Mouse (Mus musculus) heart, embryonic 16.5 days (tissue): ENCODE results near the gene S100z. TPM values are rescaled to one million over a fixed set of nuclear protein-coding genes. Genes with fewer than 3 reads are reported as not detected.

Experiments used
- ATAC-seq: fragments of 200-750 bp; cut with Nextera tagmentation; replicated peaks from 2 replicates; pipeline ENCODE4 v1.8.0; 2017; ENCODE audit warnings: moderate number of reproducible peaks; ENCODE audit not compliant: insufficient read depth, low FRiP score; ENCODE audit errors: extremely low read depth
- H3K27ac ChIP-seq: fragments of 300-500 bp; sonication (generic); 2 replicates; pipeline ENCODE4 v1.5.1; 2014; ENCODE audit warnings: mild to moderate bottlenecking, low read length, control low read depth, moderate library complexity
- H3K27me3 ChIP-seq: fragments of 300-500 bp; sonication (generic); 2 replicates; pipeline ENCODE4 v1.6.1; 2014; ENCODE audit warnings: low read length, mixed read lengths; ENCODE audit not compliant: control insufficient read depth, insufficient read depth
- H3K36me3 ChIP-seq: fragments of 300-500 bp; sonication (generic); 2 replicates; pipeline ENCODE4 v1.6.1; 2014; ENCODE audit not compliant: control insufficient read depth, insufficient read depth
- H3K4me1 ChIP-seq: fragments of 300-500 bp; sonication (generic); 2 replicates; pipeline ENCODE4 v1.6.1; 2014; ENCODE audit warnings: low read length, mixed read lengths; ENCODE audit not compliant: control insufficient read depth, insufficient read depth
- H3K4me2 ChIP-seq: fragments of 300-500 bp; sonication (generic); 2 replicates; pipeline ENCODE4 v1.6.1; 2014; ENCODE audit warnings: low read depth, mild to moderate bottlenecking, control low read depth, low read length
- H3K4me3 ChIP-seq: fragments of 300-500 bp; sonication (generic); 2 replicates; pipeline ENCODE4 v1.5.1; 2014; ENCODE audit warnings: mild to moderate bottlenecking, control low read depth, low read length
- H3K9ac ChIP-seq: fragments of 300-500 bp; sonication (generic); 2 replicates; pipeline ENCODE4 v1.6.1; 2014; ENCODE audit warnings: low read length, control low read depth
- H3K9me3 ChIP-seq: fragments of 300-500 bp; sonication (generic); replicated peaks from 2 replicates; pipeline ENCODE4 v1.6.1; 2016; ENCODE audit warnings: low read length; ENCODE audit not compliant: control insufficient read depth
- WGBS: fragments of 180-500 bp; shearing (Covaris S2); extraction: QIAGEN DNeasy Blood & Tissue Kit; methylation state at CpG from one replicate; pipeline ENCODE4 v1.1.7; 2014; 5-methylcytosine and 5-hydroxymethylcytosine counted together
- polyA plus RNA-seq: library from polyadenylated mRNA; unstranded; fragments of >200 nt; fragmentation: Nextera tagmentation; extraction: Ambion mirVana; gene quantifications from 2 replicates; pipeline ENCODE4 v1.2.1, GENCODE M21; 2015

The S100z gene
- polyA plus RNA-seq, 1 experiment from 2014 or later: not detected

DNA sequence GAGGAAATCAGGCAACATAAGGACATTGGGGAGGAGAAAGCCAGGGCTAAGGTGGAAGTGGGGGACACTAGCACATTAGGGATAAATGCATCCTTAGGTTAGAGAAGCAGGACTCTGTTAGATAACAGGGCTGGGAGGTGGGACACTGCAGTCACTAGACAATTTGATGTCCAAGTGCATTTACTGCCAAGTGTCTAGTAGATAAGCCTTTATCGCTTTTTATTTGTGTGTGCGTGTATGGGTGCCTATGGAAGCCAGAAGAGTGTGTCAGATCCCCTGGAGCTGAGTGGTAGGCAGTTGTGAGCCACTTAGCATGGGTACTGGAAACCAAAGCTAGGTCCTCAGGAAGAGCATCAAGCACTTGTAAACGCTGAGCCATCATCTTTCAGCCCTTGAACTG, 4.2 kb downstream of the S100z start:
- no peak for ATAC-seq
- 68% methylated on average over 3 of the region's 3 CpGs for WGBS
- no peak overlapping the region for H3K4me2 ChIP-seq
- peaks cover 4% of the 10 kb centered on the region; the same call in 1 of the 2 replicates for H3K4me1 ChIP-seq
- 0 out of 2 replicates have a peak, but pooled peaks cover 2% of the 10 kb centered on the region for H3K9me3 ChIP-seq
- H3K36me3 ChIP-seq: no peaks in the 10 kb centered on the region
- H3K27me3 ChIP-seq: no peaks in the 10 kb centered on the region
- H3K4me3 ChIP-seq: no peak overlapping the region
- no peak overlapping the region for H3K9ac ChIP-seq
- no peak overlapping the region for H3K27ac ChIP-seq

GRCm38 (mm10) chr13:95470970-95471369, 7.6 kb downstream of the S100z start:
- Histone ChIP-seq H3K4me2 (no peak overlapping the region), H3K9me3 (0 out of 2 replicates have a peak, but pooled peaks cover 2% of the 10 kb centered on the region), H3K9ac (no peak overlapping the region), H3K4me3 (no peak overlapping the region), H3K27ac (no peak overlapping the region), H3K27me3 (no peaks in the 10 kb centered on the region), H3K4me1 (peaks cover 4% of the 10 kb centered on the region; the same call in 1 of the 2 replicates), H3K36me3 (no peaks in the 10 kb centered on the region)
- WGBS: 71% methylated on average over 2 of the region's 2 CpGs
- ATAC-seq: no peak

DNA sequence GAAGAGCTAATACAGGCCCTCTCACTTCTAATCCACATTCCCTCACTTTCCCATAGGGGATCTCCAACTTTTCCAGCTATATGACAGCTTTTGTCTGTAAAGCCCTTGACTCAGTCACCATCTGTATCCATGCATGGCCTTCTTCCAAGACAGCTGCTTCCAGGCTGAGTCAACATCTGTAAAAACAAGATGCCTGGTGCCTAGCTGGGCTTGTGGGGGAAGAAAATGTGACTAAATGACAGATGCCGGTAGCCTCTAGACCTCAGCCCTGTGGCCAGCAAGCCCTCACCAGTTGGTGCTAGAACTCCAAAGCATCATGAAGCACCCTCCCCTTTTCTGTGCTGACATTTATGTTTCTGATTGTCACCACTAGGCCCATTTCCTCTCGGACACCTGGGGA, 27.0 kb downstream of the S100z start:
- no peak overlapping the region for H3K4me2 ChIP-seq
- WGBS: 51% methylated on average over 2 of the region's 2 CpGs
- no peak overlapping the region for H3K27ac ChIP-seq
- no peak overlapping the region for H3K4me3 ChIP-seq
- no peak overlapping the region for H3K9ac ChIP-seq
- H3K9me3 ChIP-seq: no peaks in the 10 kb centered on the region
- H3K27me3 ChIP-seq: no peaks in the 10 kb centered on the region
- H3K4me1 ChIP-seq: no peaks in the 10 kb centered on the region
- ATAC-seq: no peak
- H3K36me3 ChIP-seq: no peaks in the 10 kb centered on the region

DNA sequence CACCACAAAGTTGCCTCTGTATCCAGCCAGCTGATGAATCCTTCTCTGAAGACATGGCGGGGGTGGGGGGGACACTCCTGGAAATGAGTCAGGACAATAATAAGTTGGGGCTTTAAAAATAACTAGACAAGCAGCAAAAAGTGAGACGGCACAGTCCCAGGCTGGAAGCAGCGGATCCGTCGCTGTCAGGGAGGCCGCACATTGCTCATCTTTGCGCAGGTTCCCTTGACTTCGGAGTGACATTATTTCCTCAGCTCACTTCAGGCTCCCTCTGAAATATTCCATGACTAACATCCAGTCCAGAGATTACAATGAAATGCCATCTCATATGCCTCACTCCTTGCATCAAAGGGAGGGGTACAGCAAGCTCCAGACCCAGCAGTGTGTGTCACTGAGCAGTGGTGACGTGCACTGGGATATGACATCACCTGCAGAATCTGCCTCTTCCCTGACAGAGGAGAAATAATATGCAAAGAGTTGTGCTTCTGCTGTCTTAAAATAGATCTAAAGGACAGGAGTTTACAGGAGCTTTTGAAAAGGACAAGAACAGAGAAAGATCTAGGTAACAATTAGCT, 27.8 kb downstream of the S100z start:
- Histone ChIP-seq H3K4me3 (no peak overlapping the region), H3K9ac (no peak overlapping the region), H3K36me3 (no peaks in the 10 kb centered on the region), H3K4me2 (no peak overlapping the region), H3K4me1 (no peaks in the 10 kb centered on the region), H3K27me3 (peaks cover 2% of the 10 kb centered on the region; the same call in 1 of the 2 replicates), H3K9me3 (no peaks in the 10 kb centered on the region), H3K27ac (no peak overlapping the region)
- ATAC-seq: no peak
- 68% methylated on average over 9 of the region's 9 CpGs for WGBS

GRCm38 (mm10) chr13:95449730-95450129, 28.8 kb downstream of the S100z start:
- H3K9ac ChIP-seq: no peak overlapping the region
- no peak for ATAC-seq
- no peak overlapping the region for H3K4me3 ChIP-seq
- H3K9me3 ChIP-seq: no peaks in the 10 kb centered on the region
- H3K4me2 ChIP-seq: no peak overlapping the region
- WGBS: 50% methylated on average over 3 of the region's 3 CpGs
- no peaks in the 10 kb centered on the region for H3K4me1 ChIP-seq
- H3K27ac ChIP-seq: no peak overlapping the region
- H3K27me3 ChIP-seq: peaks cover 11% of the 10 kb centered on the region
- H3K36me3 ChIP-seq: no peaks in the 10 kb centered on the region

GRCm38 (mm10) chr13:95444824-95445223, 33.7 kb downstream of the S100z start, which contains the start of gene Crhbp:
TSS of gene Crhbp (minus strand) at chr13:95444924.
- ATAC-seq: no peak
- peak within 1 kb of the TSS; percentile 35; the same call in 1 of the 2 replicates for H3K9ac ChIP-seq
- peaks cover 22% of the 10 kb centered on the region for H3K27me3 ChIP-seq
- no peak within 1 kb of the TSS for H3K27ac ChIP-seq
- H3K4me1 ChIP-seq: peaks cover 5% of the 10 kb centered on the region; the same call in 1 of the 2 replicates
- H3K4me2 ChIP-seq: peak within 1 kb of the TSS; percentile 79
- no peaks in the 10 kb centered on the region for H3K36me3 ChIP-seq
- H3K4me3 ChIP-seq: peak within 1 kb of the TSS; percentile 54
- no peaks in the 10 kb centered on the region for H3K9me3 ChIP-seq
- WGBS: 64% methylated on average over 11 of the region's 11 CpGs

- peak overlapping the region; percentile 54 for H3K4me3 ChIP-seq
- 12% methylated on average over 7 of the region's 7 CpGs for WGBS
- peak overlapping the region; percentile 35; the same call in 1 of the 2 replicates for H3K9ac ChIP-seq
- H3K36me3 ChIP-seq: no peaks in the 10 kb centered on the region
- H3K4me2 ChIP-seq: peak overlapping the region; percentile 79
- no peak overlapping the region for H3K27ac ChIP-seq
- H3K4me1 ChIP-seq: peaks cover 5% of the 10 kb centered on the region; the same call in 1 of the 2 replicates
- no peak for ATAC-seq
- peaks cover 22% of the 10 kb centered on the region for H3K27me3 ChIP-seq
- no peaks in the 10 kb centered on the region for H3K9me3 ChIP-seq
Observed at GRCm38 (mm10) chr13:95444291-95444690, 34.2 kb downstream of the S100z start.

- H3K27me3 ChIP-seq: peaks cover 22% of the 10 kb centered on the region
Observed at GRCm38 (mm10) chr13:95443376-95444233, 34.9 kb downstream of the S100z start.

DNA sequence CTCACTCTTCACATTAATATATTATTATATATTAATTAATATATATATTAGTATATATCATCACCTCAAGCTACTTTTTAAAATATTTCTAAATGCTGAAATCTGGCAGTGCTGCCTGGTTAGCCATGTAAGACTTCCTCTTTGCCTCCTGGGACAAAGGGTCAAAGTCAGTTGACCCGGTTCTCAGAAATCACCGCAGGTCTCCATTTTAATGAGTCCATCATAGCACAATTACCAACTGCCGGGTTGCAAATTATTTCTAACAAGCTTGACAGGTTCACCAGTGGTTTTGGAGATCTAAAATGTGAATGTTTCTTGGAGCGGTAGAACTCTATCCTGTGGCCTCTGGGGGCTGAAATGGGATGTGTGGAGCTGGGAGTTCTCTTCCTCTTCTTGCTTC, 35.6 kb downstream of the S100z start:
- Histone ChIP-seq H3K36me3 (no peaks in the 10 kb centered on the region), H3K9ac (no peak overlapping the region), H3K9me3 (no peaks in the 10 kb centered on the region), H3K27me3 (peaks cover 22% of the 10 kb centered on the region), H3K4me1 (peaks cover 5% of the 10 kb centered on the region; the same call in 1 of the 2 replicates), H3K27ac (no peak overlapping the region), H3K4me2 (peak overlapping the region; percentile 79), H3K4me3 (peak overlapping the region; percentile 54)
- no peak for ATAC-seq
- WGBS: 35% methylated on average over 4 of the region's 4 CpGs

More at GRCm38 (mm10) chr13:95443376-95444233, 34.9 kb downstream of the S100z start:
- Histone ChIP-seq H3K9ac (peak overlapping the region; percentile 35; the same call in 1 of the 2 replicates), H3K27ac (no peak overlapping the region), H3K9me3 (no peaks in the 10 kb centered on the region), H3K4me2 (peak overlapping the region; percentile 79), H3K4me3 (peak overlapping the region; percentile 54), H3K36me3 (no peaks in the 10 kb centered on the region), H3K4me1 (peaks cover 5% of the 10 kb centered on the region; the same call in 1 of the 2 replicates)
- ATAC-seq: no peak; the same call in 1 of the 2 replicates
- WGBS: 2% methylated on average over 44 of the region's 46 CpGs
